Mouse (Mus musculus) forebrain, embryonic 14.5 days (tissue): ENCODE data around the gene Psmb11. TPM values are rescaled to one million over a fixed set of nuclear protein-coding genes. Genes with fewer than 3 reads are reported as not detected.

Experiments
- ATAC-seq: fragments of 200-750 bp; cut with Nextera tagmentation; 2 replicates; pipeline ENCODE4 v1.8.0; 2017; ENCODE audit warnings: mild to moderate bottlenecking, moderate library complexity
- DNase-seq: peaks from one replicate; pipeline ENCODE4 v3.0.0-alpha.2; 2015; ENCODE audit warnings: low spot score
- H3K27ac ChIP-seq: fragments of 300-500 bp; sonication (generic); 2 replicates; pipeline ENCODE4 v1.5.1; 2014; ENCODE audit warnings: low read depth, mild to moderate bottlenecking, control low read depth, low read length, moderate library complexity
- H3K27me3 ChIP-seq: fragments of 300-500 bp; sonication (generic); replicated peaks from 2 replicates; pipeline ENCODE4 v1.6.1; 2014; ENCODE audit warnings: low read length, control low read depth, mixed read lengths; ENCODE audit not compliant: control insufficient read depth, insufficient read depth
- H3K36me3 ChIP-seq: fragments of 300-500 bp; sonication (generic); 2 replicates; pipeline ENCODE4 v1.6.1; 2014; ENCODE audit warnings: low read length, control low read depth; ENCODE audit not compliant: control insufficient read depth, insufficient read depth
- H3K4me1 ChIP-seq: fragments of 300-500 bp; sonication (generic); 2 replicates; pipeline ENCODE4 v1.6.1; 2014; ENCODE audit warnings: antibody characterized with exemption, low read length, control low read depth; ENCODE audit not compliant: control insufficient read depth, insufficient read depth
- H3K4me2 ChIP-seq: fragments of 300-500 bp; sonication (generic); 2 replicates; pipeline ENCODE4 v1.6.1; 2014; ENCODE audit warnings: mild to moderate bottlenecking, control low read depth, low read length
- H3K4me3 ChIP-seq: fragments of 300-500 bp; sonication (generic); 2 replicates; pipeline ENCODE4 v1.5.1; 2014; ENCODE audit warnings: low read depth, low read length, control low read depth
- H3K9ac ChIP-seq: fragments of 300-500 bp; sonication (generic); 2 replicates; pipeline ENCODE4 v1.6.1; 2014; ENCODE audit warnings: mild to moderate bottlenecking, low read length, control low read depth, moderate library complexity
- H3K9me3 ChIP-seq: fragments of 300-500 bp; sonication (generic); replicated peaks from 2 replicates; pipeline ENCODE4 v1.6.1; 2016; ENCODE audit warnings: low read length, control low read depth, mixed read lengths; ENCODE audit not compliant: control insufficient read depth
- WGBS: fragments of 180-500 bp; shearing (Covaris S2); extraction: QIAGEN DNeasy Blood & Tissue Kit; methylation state at CpG from one replicate; pipeline ENCODE4 v1.1.7; 2014; 5-methylcytosine and 5-hydroxymethylcytosine counted together
- polyA plus RNA-seq: library from polyadenylated mRNA; unstranded; fragments of >200 nt; fragmentation: Nextera tagmentation; extraction: Ambion mirVana; gene quantifications from 2 replicates; pipeline ENCODE4 v1.2.1, GENCODE M21; 2014

Psmb11 gene
- polyA plus RNA-seq, 1 experiment from 2014 or later = not detected

GRCm38 (mm10) chr14:54577089-54577982 is 43.9 kb upstream of the Psmb11 start, which contains the start of gene Ajuba:
Gene Ajuba, minus strand, starts transcription at chr14:54577558.
- 1% methylated on average over 66 of the region's 66 CpGs for WGBS
- H3K36me3 ChIP-seq = no peaks in the 10 kb centered on the region
- ATAC-seq = peak; percentile 72
- no peaks in the 10 kb centered on the region for H3K9me3 ChIP-seq
- H3K4me1 ChIP-seq = peaks cover 17% of the 10 kb centered on the region; the same call in 1 of the 2 replicates
- H3K27me3 ChIP-seq = 0 out of 2 replicates have a peak, but pooled peaks cover 10% of the 10 kb centered on the region
- H3K4me3 ChIP-seq = peak within 1 kb of the TSS; percentile 65
- peak within 1 kb of the TSS; percentile 58 for H3K4me2 ChIP-seq
- H3K27ac ChIP-seq = peak within 1 kb of the TSS; percentile 49; the same call in 1 of the 2 replicates
- H3K9ac ChIP-seq = peak within 1 kb of the TSS; percentile 83
- peak; percentile 93 for DNase-seq

- Histone ChIP-seq H3K27ac (peak overlapping the region; percentile 49; the same call in 1 of the 2 replicates), H3K9ac (peak overlapping the region; percentile 83), H3K9me3 (no peaks in the 10 kb centered on the region), H3K4me1 (peaks cover 13% of the 10 kb centered on the region; the same call in 1 of the 2 replicates), H3K36me3 (0 out of 2 replicates have a peak, but pooled peaks cover 6% of the 10 kb centered on the region), H3K27me3 (0 out of 2 replicates have a peak, but pooled peaks cover 10% of the 10 kb centered on the region), H3K4me2 (peak overlapping the region; percentile 58), H3K4me3 (peak overlapping the region; percentile 65)
- DNase-seq = peak; percentile 69
- 0 out of 2 replicates have a peak, but pooled peaks have one; percentile 9 for ATAC-seq
- WGBS = under 1% methylated on average over 10 of the region's 10 CpGs
Observed at GRCm38 (mm10) chr14:54578063-54578462, 43.2 kb upstream of the Psmb11 start.

- no peak for ATAC-seq
- Histone ChIP-seq H3K27ac (no peak overlapping the region), H3K4me2 (no peak overlapping the region), H3K27me3 (0 out of 2 replicates have a peak, but pooled peaks cover 10% of the 10 kb centered on the region), H3K36me3 (0 out of 2 replicates have a peak, but pooled peaks cover 9% of the 10 kb centered on the region), H3K9me3 (no peaks in the 10 kb centered on the region), H3K4me3 (no peak overlapping the region), H3K4me1 (peaks cover 9% of the 10 kb centered on the region; the same call in 1 of the 2 replicates), H3K9ac (no peak overlapping the region)
- no peak for DNase-seq
- WGBS = 88% methylated on average over 7 of the region's 7 CpGs
Observed at GRCm38 (mm10) chr14:54579638-54580037, 41.6 kb upstream of the Psmb11 start.

- H3K4me2 ChIP-seq = no peak overlapping the region
- H3K4me3 ChIP-seq = no peak overlapping the region
- H3K9ac ChIP-seq = no peak overlapping the region
- WGBS = 93% methylated on average over 9 of the region's 9 CpGs
- no peak for DNase-seq
- no peaks in the 10 kb centered on the region for H3K4me1 ChIP-seq
- no peaks in the 10 kb centered on the region for H3K27me3 ChIP-seq
- no peak for ATAC-seq
- H3K9me3 ChIP-seq = no peaks in the 10 kb centered on the region
- 0 out of 2 replicates have a peak, but pooled peaks cover 9% of the 10 kb centered on the region for H3K36me3 ChIP-seq
- no peak overlapping the region for H3K27ac ChIP-seq
Observed at GRCm38 (mm10) chr14:54582536-54582935, 38.7 kb upstream of the Psmb11 start.

GRCm38 (mm10) chr14:54583681-54584338 is 37.4 kb upstream of the Psmb11 start:
- ATAC-seq (peak; percentile 57; the same call in 1 of the 2 replicates), DNase-seq (peak; percentile 67)
- H3K4me3 ChIP-seq = no peak overlapping the region
- WGBS = 43% methylated on average over 7 of the region's 7 CpGs
- H3K9me3 ChIP-seq = no peaks in the 10 kb centered on the region
- H3K27me3 ChIP-seq = no peaks in the 10 kb centered on the region
- H3K36me3 ChIP-seq = 0 out of 2 replicates have a peak, but pooled peaks cover 9% of the 10 kb centered on the region
- H3K27ac ChIP-seq = no peak overlapping the region
- no peak overlapping the region for H3K4me2 ChIP-seq
- no peak overlapping the region for H3K9ac ChIP-seq
- no peaks in the 10 kb centered on the region for H3K4me1 ChIP-seq

GRCm38 (mm10) chr14:54591056-54591455 is 30.2 kb upstream of the Psmb11 start:
- no peak overlapping the region for H3K4me2 ChIP-seq
- H3K9ac ChIP-seq = no peak overlapping the region
- H3K4me1 ChIP-seq = no peaks in the 10 kb centered on the region
- H3K36me3 ChIP-seq = peaks cover 14% of the 10 kb centered on the region; the same call in 1 of the 2 replicates
- DNase-seq (no peak), ATAC-seq (no peak)
- no peaks in the 10 kb centered on the region for H3K9me3 ChIP-seq
- no peaks in the 10 kb centered on the region for H3K27me3 ChIP-seq
- no peak overlapping the region for H3K4me3 ChIP-seq
- H3K27ac ChIP-seq = no peak overlapping the region
- 92% methylated on average over 16 of the region's 16 CpGs for WGBS

- H3K27me3 ChIP-seq = no peaks in the 10 kb centered on the region
- no peak overlapping the region for H3K9ac ChIP-seq
- no peaks in the 10 kb centered on the region for H3K9me3 ChIP-seq
- peaks cover 14% of the 10 kb centered on the region; the same call in 1 of the 2 replicates for H3K36me3 ChIP-seq
- H3K27ac ChIP-seq = peak overlapping the region; percentile 0; the same call in 1 of the 2 replicates
- H3K4me2 ChIP-seq = no peak overlapping the region
- WGBS = 74% methylated on average over 10 of the region's 10 CpGs
- no peak for ATAC-seq
- no peak for DNase-seq
- H3K4me3 ChIP-seq = no peak overlapping the region
- H3K4me1 ChIP-seq = no peaks in the 10 kb centered on the region
Observed at GRCm38 (mm10) chr14:54592319-54592934, 28.8 kb upstream of the Psmb11 start.

- no peak for ATAC-seq
- DNase-seq = no peak
- 86% methylated on average over 3 of the region's 3 CpGs for WGBS
- Histone ChIP-seq H3K27me3 (no peaks in the 10 kb centered on the region), H3K9me3 (no peaks in the 10 kb centered on the region), H3K4me2 (no peak overlapping the region), H3K27ac (no peak overlapping the region), H3K36me3 (peaks cover 14% of the 10 kb centered on the region; the same call in 1 of the 2 replicates), H3K9ac (no peak overlapping the region), H3K4me3 (no peak overlapping the region), H3K4me1 (no peaks in the 10 kb centered on the region)
Observed at GRCm38 (mm10) chr14:54594055-54594454, 27.2 kb upstream of the Psmb11 start.
